Mouse (Mus musculus): Measurements from ENCODE around the gene Fchsd2.
"Not testable (repeated sequence)": the region's sequence is repeated elsewhere in the genome, so short reads cannot be mapped to it uniquely, and the experiment has no call there.

Fchsd2 gene

GRCm38 (mm10) chr7:101113410-101113809 lies 20.7 kb downstream of the Fchsd2 start:
- no peak for DNase-seq (ENCODE audit: low spot score)

DNA sequence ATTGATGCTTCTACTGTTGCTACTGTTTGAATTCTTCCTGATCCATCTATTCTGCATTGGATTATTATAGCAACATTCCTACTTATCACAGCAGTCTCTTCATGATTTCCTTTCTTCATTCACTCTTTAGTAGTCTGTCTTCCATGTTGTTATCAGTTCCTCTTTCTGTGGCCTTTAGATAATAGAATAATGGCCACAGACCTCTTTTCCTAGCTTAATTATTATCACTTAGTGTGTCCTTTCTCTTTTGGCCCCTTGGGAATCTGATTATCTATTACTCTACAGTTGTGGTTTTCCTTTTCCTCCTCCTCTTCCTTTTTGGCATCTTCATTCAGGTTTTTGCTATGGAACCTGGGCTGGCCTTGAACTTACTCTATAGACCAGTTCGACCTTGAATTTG lies 21.7 kb downstream of the Fchsd2 start:
- DNase-seq (ENCODE audit: low spot score) = no peak

GRCm38 (mm10) chr7:101119391-101119790 lies 26.7 kb downstream of the Fchsd2 start:
- DNase-seq (ENCODE audit: low spot score) = no peak

- DNase-seq (ENCODE audit: low spot score) = no peak
Observed at GRCm38 (mm10) chr7:101123579-101124347, 31.1 kb downstream of the Fchsd2 start.

DNA sequence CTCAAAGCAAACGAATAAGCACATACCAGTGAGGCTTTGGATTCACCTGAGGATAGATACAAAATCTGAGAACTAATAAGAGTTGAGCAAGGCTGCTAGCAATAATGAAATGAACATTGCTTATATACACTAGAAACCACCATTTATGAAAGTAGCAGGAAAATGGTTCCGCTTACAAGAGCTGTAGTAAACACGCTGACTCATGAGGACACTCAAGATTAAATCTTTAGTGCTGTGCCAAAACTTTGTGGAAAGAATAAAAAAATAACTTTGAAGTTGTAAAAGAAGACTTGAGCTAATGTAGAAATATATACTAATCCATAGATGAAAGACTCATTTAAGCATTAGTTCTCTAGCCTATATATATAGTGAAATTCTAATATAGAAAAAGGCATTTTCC lies 35.1 kb downstream of the Fchsd2 start:
- DNase-seq (ENCODE audit: low spot score) = no peak

DNA sequence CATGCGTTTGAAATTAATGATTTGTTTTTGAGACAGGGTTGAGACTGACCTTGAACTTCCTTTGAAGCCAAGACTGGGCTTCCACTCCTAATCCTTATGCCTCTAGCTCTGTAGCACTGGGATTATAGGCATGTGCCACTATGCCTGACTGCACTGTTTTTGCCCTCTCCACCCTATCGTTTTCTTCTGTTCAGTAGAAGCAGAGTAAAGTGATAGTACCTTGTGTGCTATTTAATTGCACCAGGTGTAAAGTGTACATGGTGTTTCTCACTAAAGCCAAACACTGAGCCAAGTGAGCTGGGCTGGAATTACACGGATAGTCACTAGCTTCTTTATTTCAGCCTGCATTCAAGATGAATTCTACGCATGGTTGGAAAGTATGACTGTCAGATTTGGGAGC lies 35.9 kb downstream of the Fchsd2 start:
- no peak for DNase-seq (ENCODE audit: low spot score)

- no peak for DNase-seq (ENCODE audit: low spot score)
Observed at GRCm38 (mm10) chr7:101130646-101131045, 38.0 kb downstream of the Fchsd2 start.

- DNase-seq (ENCODE audit: low spot score) = no peak
Observed at GRCm38 (mm10) chr7:101131281-101131680, 38.6 kb downstream of the Fchsd2 start.

- no peak for DNase-seq (ENCODE audit: low spot score)
Observed at GRCm38 (mm10) chr7:101133591-101133990, 40.9 kb downstream of the Fchsd2 start.

DNA sequence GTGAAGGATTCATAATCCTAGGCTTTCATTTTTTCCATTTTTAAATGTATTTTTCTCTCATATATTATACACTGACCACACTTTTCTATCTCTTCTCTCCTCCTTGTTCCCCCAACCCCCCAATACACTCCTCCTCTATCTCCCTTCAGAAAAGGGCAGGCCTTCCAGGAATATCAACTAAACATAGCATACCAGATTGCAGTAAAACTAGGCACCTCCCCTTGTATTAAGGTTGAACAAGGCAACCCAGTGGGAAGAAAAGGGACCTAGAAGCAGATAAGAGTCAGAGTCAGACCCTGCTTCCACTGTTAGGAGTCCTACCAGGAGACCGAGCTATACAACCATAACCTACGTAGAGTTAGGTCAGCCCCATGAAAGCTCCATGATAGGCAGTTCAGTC lies 41.5 kb downstream of the Fchsd2 start:
- DNase-seq (ENCODE audit: low spot score) = no peak

DNA sequence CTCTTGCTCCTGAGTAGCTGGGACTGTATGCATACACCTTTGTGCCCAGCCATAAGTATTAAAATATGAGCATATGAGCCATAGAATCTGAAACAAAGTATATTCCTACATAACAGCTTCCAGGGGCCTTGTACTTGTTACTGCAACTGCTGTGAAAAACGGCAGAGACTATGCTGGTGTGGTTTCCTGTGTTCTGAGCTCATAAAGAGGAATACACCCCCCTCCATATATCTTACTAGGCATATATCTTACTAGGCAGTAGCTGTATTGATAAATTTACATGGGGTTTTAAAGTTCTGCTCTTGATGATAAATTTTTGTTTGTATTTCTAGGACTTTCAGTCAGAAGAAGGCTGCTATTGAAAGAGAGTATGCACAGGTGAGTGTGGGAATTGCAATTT lies 46.2 kb downstream of the Fchsd2 start:
- DNase-seq (ENCODE audit: low spot score) = no peak

DNA sequence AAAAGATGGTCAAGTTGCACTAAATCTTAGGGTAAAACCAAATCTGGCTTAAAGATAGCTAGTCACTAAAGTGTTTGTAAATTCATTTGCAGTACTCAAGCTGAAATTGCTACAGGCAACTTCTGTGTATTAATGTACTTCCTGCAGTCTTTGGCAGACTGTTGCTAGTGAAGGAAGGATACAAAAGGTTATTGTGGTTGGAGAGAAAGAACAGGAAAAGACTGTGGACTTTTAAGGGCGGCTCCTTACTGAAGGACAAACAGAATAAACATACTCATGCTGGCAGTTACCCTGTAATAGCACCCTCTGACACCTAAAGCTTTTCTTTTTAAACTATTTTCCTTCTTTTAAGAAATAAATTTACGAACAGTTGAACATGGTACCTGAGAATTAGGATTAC lies 50.2 kb downstream of the Fchsd2 start:
- no peak for DNase-seq (ENCODE audit: low spot score)

DNA sequence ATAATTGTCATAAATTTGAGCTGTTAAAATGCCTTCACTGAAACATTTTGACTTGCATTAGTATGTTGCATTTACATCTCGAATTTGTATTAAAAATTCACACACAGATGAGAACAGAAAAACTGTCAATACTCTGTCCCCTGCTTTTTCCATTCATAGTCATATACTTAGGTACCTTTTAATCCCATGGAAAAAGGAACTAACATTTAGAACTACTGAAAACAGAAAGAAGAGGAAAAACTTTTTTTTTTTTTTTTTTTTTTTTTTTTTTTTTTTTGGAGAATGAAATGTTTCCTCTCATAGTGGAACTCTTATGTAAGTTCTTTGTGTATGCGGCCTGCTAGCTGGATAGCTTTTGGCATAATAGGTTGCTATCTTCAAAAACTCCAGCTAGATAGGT lies 51.6 kb downstream of the Fchsd2 start:
- DNase-seq (ENCODE audit: low spot score) = no peak

DNA sequence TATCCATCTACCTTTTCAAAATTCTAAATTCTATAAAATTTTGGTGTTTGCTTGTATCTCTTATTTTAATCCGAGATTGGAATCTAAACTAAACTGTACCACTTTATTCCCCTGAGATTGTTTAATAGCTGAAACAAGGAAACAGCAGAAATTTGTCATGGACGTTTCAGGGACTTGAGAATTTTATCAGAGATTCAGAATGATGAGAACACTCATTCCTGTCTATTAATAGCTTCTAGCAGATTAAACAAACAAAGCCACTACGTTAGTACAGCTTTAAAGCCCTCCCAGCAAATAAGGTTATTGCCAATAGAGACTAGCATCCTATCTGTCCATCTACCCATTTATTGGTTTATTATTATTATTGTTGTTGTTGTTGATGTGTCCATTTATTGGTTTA lies 56.4 kb downstream of the Fchsd2 start:
- no peak for DNase-seq (ENCODE audit: low spot score)

GRCm38 (mm10) chr7:101154883-101155282 lies 62.2 kb downstream of the Fchsd2 start:
- DNase-seq (ENCODE audit: low spot score) = not testable (repeated sequence)

DNA sequence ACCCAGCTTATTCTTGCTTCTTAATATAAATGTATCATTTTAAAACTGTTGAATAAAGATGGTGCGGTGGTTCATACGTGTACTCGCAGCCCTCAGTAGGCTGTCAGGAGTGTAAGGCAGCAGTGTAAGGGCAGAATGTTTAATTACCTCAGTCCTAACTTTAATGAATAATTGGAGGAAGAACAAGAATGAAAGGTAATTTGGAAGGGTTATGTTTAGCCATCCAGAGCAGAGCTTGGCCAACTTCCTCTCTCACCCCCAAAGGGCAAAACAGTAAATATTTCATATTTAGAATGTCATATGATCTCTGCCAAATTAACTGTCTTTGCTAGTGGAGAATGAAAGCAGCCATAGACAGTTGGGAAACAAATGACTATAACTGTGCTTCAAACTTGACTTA lies 62.6 kb downstream of the Fchsd2 start:
- no peak for DNase-seq (ENCODE audit: low spot score)

- no peak for DNase-seq (ENCODE audit: low spot score)
Observed at GRCm38 (mm10) chr7:101160266-101160665, 67.6 kb downstream of the Fchsd2 start.

DNA sequence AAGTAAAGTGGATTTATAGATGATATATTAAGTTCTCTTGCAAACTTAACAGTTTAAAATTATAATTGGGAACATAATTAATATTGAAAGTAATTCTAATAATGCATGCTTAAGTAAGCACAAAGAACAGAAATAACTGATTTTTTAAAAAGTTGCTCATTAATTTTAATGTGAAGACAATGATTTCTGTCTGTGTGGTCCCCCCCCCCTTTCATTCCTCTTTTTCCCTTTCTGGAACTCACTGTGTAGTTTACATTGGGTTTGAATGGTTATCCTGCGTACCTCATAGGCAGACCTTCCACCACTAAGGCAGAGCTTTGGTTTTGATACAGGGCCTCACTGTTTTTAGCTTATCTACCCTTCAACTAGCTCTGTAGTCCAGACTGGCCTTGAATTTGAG lies 70.1 kb downstream of the Fchsd2 start:
- no peak for DNase-seq (ENCODE audit: low spot score)

DNA sequence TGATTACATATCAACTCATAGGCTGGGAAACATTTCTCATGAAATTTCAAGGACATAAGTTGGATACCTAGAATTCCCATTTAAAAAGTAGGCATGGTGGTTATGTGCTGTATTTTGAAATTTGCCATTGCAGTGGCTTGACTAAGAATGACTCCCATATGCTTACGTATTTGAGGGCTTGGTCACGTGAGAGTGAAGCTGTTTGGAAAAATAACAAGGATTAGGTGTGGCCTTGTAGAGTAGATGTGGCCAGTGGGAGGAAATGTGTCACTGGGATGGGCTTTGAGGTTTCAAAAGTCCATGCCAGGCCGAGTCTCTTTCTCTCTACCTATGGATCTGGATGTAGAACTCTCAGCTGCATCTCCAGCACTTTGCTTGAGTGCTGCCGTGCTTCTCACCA lies 71.2 kb downstream of the Fchsd2 start:
- no peak for DNase-seq (ENCODE audit: low spot score)

- no peak for DNase-seq (ENCODE audit: low spot score)
Observed at GRCm38 (mm10) chr7:101166568-101166967, 73.9 kb downstream of the Fchsd2 start.

GRCm38 (mm10) chr7:101170482-101170881 lies 77.8 kb downstream of the Fchsd2 start:
- DNase-seq (ENCODE audit: low spot score) = no peak

DNA sequence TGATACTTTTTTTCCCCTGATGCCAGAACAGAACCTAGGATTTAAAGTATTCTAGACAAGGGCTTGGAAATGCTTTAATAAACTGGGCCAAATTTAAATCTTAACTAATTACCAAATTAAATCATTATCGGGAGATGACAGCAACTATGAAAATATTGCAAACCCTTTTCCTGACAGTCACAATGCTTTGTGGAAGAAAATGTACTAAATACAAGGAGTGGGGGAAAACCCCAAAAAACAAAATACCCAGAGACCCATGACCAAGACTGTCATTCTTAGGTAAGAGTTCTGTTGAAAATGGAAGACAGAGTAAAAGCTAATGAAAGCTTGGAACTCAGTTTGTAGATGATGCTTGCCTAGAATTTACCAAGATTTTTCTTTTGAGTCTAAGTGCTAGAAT lies 78.3 kb downstream of the Fchsd2 start:
- no peak for DNase-seq (ENCODE audit: low spot score)

DNA sequence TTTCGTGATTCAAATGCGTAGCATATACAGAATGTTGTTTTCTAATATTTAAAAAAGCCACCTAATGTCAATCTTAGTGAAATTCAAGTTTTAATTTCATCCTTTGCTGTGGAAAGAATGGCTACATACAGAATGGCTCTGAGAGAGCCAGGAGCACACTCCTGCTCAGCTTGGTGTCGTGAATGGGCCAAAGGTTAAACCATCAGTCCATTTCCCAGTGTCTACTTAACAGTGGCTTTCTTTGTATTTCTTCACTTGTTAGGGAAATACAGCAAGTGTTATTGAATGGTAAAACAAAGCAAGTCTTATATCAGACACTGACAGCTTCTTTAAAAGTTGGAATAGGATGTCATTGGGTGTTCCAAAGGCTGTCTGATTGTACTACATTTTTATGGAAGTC lies 80.7 kb downstream of the Fchsd2 start:
- no peak for DNase-seq (ENCODE audit: low spot score)

DNA sequence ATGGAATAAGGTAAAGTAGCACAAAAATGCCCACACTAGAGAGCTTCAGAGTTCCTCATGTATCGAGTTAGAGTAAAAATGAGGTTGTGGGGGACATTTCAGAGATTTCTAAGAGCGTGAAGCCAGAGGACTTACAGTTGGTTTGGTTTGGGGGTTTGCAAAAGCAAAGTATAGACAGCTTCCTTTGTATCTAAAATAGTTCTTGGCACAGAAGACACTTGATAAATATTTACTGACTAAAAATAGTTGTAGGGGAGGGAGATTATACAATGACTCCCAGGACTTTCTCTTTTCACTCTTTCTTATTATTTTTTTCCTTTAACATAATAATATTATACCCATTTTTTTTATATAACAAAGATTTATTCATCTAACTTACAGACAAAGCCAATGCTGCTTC lies 86.1 kb downstream of the Fchsd2 start:
- DNase-seq (ENCODE audit: low spot score) = no peak

All from spleen, adult 12 weeks (tissue).